Mouse (Mus musculus) cortical plate, adult 2 months (tissue): ENCODE measurements around the gene Ntpcr. TPM values are rescaled to one million over a fixed set of nuclear protein-coding genes. Genes with fewer than 3 reads are reported as not detected.
A peak's percentile ranks its signal among the peaks of the same experiment; 100 is the strongest.

ENCODE experiments used
- H3K27ac ChIP-seq: fragments of 200-500 bp; 2 replicates; pipeline ENCODE4 v1.5.1; 2012; ENCODE audit warnings: low read length, control low read depth, inconsistent platforms; ENCODE audit not compliant: insufficient read depth
- H3K4me1 ChIP-seq: fragments of 200-500 bp; 2 replicates; pipeline ENCODE4 v1.6.1; 2011; ENCODE audit warnings: low read length; ENCODE audit not compliant: control insufficient read depth, insufficient read depth
- H3K4me3 ChIP-seq: fragments of 200-500 bp; 2 replicates; pipeline ENCODE4 v1.5.1; 2011; ENCODE audit warnings: mild to moderate bottlenecking, low read length, control low read depth; ENCODE audit not compliant: insufficient read depth
- CTCF ChIP-seq: fragments of 200-500 bp; IDR thresholded peaks from 2 replicates; pipeline ENCODE4 v1.5.1; 2011; ENCODE audit warnings: mild to moderate bottlenecking, control low read depth, low read length; ENCODE audit not compliant: insufficient read depth; ENCODE audit errors: extremely low read depth
- POLR2A ChIP-seq: fragments of 200-500 bp; IDR thresholded peaks from 2 replicates; pipeline ENCODE4 v1.6.1; 2011; ENCODE audit warnings: mild to moderate bottlenecking, low read length, control low read depth; ENCODE audit not compliant: insufficient read depth; ENCODE audit errors: extremely low read depth
- polyA plus RNA-seq: library from polyadenylated mRNA; depleted of rRNA; stranded (reverse); fragments of >200 nt; gene quantifications from 2 replicates; pipeline ENCODE4 v1.2.3, GENCODE M21; 2012; rRNA removed

Ntpcr gene
- polyA plus RNA-seq = 58.5 and 59.7 TPM in 2 replicates

DNA sequence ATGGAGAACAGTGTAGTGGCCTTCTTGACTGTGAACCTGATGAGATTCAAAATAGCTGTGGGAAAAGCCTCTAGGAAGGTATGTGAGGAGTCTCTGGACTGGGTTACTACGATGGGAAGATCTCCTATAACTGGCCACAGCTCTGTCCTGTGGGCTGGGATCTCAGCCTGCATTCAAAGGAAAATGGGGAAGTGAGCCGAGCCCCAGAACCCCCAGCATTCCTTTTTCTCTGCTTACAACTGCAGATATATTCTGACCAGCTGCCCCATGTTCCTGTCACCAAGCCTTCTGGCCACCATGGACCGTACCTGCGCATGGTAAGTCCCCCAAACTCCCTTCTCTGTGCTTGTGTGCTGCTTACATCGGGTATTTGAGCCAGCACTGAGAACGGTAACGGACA, at the start of gene Ntpcr:
Ntpcr (plus strand) TSS at position 218 of the 400 bp plus-strand sequence.
- Histone ChIP-seq H3K27ac (no peak within 1 kb of the TSS), H3K4me3 (peak within 1 kb of the TSS; percentile 5; the same call in 1 of the 2 replicates)
- TF ChIP-seq POLR2A (no peak), CTCF (no peak)

DNA sequence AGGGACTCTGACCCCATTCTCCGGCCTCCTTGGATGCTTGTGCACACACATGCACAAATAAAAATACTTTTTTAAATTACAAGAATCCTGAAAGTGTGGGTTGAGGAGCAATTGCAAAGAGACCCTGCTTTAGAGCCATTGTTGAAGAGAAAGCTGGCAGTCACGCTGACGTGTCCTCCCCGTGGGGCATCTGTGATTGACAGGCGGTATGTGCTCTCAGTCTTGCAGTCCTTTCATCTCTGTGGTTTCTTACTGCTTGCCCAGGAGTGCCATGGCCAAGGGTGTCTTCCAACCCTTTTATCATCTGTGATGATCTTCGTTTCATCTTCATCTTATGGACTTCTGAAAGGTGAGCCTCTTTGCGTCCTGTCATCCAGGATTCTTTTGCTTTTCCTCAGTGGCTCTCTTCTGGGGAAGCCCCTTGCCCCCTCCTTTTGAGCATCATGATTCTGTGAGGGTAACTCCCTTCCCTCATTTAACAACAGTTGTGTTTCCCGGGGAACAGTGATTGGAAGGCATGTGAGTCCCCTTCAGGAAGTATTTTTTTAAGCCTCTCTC, 48.8 kb upstream of the Ntpcr start:
- TF ChIP-seq POLR2A (no peak), CTCF (no peak)
- Histone ChIP-seq H3K27ac (no peak overlapping the region), H3K4me3 (no peak overlapping the region), H3K4me1 (no peaks in the 10 kb centered on the region; the same call in 1 of the 2 replicates)

More for the DNA sequence above, at the start of gene Ntpcr:
- peaks cover 2% of the 10 kb centered on the region for H3K4me1 ChIP-seq

DNA sequence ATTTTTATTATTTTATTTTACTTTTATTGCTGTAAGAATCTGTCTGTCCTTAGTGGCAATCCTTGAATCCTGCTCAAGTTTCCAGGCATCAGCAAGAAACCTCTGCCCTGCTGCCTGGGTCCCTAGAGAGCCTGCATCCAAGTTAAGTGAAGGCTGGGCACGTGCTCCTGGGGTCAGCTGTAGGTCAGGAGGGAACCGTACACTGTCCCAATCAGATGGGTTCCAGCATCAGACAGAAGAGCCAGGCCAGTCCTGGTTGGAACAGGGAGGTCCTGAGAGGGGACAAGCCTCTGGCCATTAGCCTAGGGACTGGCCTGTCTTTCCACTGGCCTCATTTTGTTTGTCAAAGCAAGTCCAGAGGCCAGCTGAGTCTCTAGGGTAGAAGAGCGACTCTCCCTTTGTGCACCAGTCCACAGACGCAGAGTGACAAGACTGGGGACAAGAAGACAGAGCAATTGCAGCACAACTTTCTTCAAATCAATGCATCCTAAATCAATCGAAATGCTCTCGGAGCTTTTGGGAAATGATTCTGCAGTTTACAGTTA, 44.5 kb upstream of the Ntpcr start:
- no peak overlapping the region for H3K4me3 ChIP-seq
- no peak for TF ChIP-seq CTCF
- no peak overlapping the region for H3K27ac ChIP-seq
- no peaks in the 10 kb centered on the region for H3K4me1 ChIP-seq

DNA sequence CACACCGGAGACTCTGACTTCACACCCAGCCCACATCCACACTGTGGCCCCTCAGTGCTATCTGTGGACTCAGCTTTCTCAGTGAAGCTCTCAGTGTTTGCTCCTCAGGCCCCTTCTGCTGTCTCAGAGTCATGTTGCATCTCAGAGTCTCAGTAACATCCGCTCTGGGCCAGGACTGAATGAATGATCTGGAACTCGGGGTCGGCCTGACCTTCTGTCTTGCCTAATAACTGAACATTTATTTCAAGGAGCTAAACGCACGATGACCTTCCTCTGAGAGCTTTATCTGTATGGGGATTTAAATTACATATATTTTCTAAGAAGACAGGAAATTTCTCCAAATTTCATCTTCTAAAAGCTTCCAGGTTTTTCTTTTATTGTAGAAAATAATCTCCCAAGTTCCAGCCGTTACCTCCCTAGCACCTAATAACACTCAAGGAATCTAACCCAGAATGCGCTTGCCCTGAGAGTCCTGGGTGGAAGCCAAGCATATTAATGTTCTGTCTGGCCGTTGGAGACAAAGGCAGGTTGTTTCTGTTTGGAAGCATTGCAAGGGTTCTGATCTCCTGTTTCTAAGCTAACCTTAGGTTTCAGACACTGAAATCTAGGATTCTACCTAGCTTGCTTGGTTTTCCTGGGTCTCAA, 43.4 kb upstream of the Ntpcr start:
- Histone ChIP-seq H3K4me3 (no peak overlapping the region), H3K27ac (no peak overlapping the region), H3K4me1 (no peaks in the 10 kb centered on the region)
- TF ChIP-seq CTCF = no peak
- TF ChIP-seq POLR2A = no peak

DNA sequence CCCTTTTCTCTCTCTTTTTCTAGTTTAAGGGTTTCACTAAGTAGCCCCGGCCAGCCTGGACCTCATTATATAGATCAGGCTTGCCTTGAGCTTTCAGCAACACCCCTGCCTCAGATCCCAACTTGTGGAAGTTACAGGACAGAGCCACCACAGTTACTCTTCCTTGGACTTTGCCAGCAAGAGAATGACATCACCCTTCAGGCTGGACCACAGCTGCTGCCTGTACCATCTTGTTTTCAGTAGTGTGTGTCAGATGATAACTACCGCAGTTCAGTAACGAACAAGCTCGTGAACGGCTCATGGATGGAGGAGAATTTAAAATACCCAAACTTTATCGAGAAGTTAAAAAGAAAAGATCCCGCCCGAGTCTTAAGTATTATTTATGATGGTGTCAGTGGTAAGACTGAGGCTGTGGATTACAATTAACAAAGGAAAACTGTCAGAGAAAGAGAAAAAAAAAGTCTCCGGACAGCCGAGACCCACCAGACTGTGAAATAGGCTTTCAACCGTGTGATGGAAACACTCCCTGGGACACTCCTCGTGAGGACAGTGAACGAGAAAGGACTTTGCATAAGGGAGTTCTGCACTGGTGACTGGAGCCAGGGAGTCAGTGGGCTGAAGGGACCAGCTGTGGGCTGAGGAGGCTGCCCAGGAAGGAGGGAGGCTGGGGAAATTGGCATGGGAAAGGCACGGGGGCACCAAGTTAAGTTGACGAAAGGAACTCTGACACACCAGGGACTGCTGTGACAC, 39.4 kb upstream of the Ntpcr start:
- no peaks in the 10 kb centered on the region for H3K4me1 ChIP-seq
- H3K27ac ChIP-seq = no peak overlapping the region
- no peak for TF ChIP-seq CTCF
- no peak for TF ChIP-seq POLR2A
- H3K4me3 ChIP-seq = no peak overlapping the region

DNA sequence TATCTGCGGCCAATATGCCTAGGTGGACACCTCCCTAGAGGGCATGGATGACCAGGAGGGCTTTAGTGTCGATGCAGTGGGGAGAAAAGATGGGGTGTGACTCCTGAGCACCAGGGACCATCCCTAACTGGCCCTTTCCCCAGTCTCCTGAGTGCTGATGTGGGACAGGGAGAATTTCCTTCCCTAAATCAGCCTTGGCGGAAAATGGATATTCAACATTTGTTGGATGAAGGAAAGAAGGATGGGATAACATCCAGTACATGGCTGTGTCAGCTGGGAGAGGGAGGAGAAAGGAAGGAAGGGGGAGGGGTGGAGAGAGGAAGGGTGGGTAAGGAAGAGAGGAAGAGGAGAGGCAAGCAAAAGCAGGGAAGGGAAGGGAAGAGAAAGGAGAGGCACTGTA, 38.8 kb upstream of the Ntpcr start:
- no peak overlapping the region for H3K4me3 ChIP-seq
- no peak overlapping the region for H3K27ac ChIP-seq
- TF ChIP-seq CTCF (no peak), POLR2A (no peak)
- H3K4me1 ChIP-seq = no peaks in the 10 kb centered on the region

DNA sequence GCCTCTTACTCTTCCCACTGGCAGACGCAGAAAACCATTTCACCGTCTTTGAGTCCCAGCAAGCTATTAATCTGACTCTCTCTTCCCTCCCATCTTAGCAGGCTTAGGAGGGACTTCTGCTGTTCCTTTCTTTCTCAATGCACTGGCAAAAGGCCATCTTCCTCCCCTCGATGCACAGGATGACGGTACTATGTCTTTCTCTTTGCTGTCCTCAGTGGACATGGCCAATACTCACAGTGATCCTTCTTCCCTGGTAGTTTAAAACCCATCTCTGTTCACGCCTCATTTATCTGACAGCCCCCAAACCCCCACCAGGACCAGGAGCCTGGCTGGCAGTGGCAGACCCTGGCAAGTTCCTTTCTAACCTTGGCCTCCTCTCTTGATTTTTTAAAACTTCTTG, 37.3 kb upstream of the Ntpcr start:
- Histone ChIP-seq H3K4me3 (no peak overlapping the region), H3K4me1 (no peaks in the 10 kb centered on the region), H3K27ac (no peak overlapping the region)
- no peak for TF ChIP-seq CTCF
- TF ChIP-seq POLR2A = no peak

DNA sequence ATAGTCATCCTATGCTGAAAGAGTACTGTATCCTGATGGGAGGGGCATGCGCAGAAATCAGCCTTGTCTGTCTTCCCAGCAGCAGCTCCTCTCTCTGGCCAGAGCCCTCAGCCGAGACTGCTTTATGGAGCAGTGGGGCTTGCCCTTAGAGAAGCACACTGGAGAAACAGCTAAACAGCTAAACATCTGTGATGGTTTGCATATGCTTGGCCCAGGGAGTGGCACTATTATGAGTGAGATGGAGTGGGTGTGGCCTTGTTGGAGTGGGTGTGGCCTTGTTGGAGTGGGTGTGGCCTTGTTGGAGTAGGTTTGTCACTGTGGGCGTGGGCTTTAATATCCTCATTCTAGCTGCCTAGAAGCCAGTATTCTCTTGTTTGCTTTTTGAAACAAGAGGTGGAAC, 36.6 kb upstream of the Ntpcr start:
- Histone ChIP-seq H3K27ac (no peak overlapping the region), H3K4me1 (no peaks in the 10 kb centered on the region), H3K4me3 (no peak overlapping the region)
- TF ChIP-seq POLR2A = no peak
- TF ChIP-seq CTCF = no peak

DNA sequence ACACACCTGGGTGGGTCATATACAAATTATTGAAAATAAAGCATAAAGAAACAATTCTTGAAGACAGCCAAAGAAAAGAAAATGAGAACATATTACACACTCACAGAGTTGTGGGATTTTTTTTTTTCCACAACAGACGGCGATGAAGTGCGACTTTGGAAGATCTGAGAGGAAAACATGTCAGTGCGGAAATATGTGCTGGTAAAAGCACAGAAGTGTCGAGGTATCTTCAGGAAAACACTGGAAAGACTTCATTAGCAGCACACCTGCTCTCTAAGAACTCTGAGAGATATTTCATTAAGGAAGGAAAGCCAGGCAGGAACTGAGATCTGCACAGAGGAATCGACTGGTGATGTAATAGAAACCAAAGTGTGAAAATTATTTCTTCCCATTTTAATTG, 33.8 kb upstream of the Ntpcr start:
- Histone ChIP-seq H3K4me3 (no peak overlapping the region), H3K4me1 (no peaks in the 10 kb centered on the region), H3K27ac (no peak overlapping the region)
- TF ChIP-seq POLR2A (no peak), CTCF (no peak)
